Mouse (Mus musculus): ENCODE measurements around the gene Emx2.

The Emx2 gene

DNA sequence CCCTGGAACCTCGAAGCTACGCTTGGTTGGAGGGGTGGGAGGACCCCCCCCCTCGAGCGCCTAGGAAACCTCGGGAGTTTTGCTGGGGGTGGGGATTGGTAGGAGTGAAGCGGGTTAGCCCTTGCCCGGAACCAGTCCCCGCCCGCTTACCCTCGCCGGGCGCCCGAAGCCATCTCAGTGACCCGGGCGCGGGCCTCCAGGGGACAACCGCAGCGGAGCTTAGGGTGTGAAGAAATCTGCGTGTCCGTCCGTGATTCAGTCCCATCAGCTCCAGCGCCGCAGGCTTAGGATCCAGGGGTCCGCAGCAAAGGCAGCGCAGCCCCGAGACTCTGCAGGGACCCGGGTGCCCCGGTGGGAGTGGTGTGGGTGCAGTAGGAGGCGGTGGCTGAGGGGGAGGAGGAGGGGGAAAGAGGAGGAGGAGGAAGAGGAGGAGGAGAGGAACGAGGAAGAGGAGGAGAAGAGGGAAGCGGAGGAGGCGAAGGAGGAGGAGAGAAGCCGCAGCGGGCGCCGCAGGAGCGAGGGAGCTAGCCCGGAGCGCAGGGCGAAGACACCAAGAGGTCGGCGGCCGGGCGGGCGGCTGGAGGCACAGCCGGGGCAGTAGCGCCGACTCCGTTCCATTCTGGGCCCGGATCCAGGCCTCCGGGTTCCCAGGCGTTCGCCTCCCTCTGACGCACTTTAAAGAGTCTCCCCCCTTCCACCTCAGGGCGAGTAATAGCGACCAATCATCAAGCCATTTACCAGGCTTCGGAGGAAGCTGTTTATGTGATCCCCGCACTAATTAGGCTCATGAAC is at the start of gene Emx2:
TSS of gene Emx2 (plus strand) at position 422 of the 792 bp plus-strand sequence.
- peak; percentile 97 for DNase-seq (ENCODE audit: low read depth)

- DNase-seq (ENCODE audit: low read depth), result no peak
Measured at GRCm38 (mm10) chr19:59414128-59414527, 44.0 kb upstream of the Emx2 start.

GRCm38 (mm10) chr19:59418024-59418423 is 40.1 kb upstream of the Emx2 start:
- DNase-seq (ENCODE audit: low read depth), result peak; percentile 98

DNA sequence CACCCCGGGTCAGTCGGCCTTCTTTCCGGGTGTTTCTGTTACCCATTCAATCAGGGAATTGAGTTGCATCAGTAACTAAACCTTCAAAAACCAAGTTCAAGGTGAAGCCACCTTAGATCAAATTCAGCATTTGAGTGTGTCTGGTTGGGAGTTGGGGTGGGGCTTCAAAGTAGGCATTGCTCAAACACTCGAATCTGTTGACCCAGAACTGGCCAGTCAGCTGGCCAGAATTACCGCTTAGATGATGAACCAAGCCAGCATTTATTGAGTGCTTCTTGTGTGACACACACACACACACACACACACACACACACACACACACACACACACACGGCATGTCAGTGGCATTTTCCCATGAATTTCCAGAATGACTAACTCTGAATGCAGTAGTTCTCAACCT is 39.5 kb upstream of the Emx2 start:
- peak; percentile 50 for DNase-seq (ENCODE audit: low read depth)

GRCm38 (mm10) chr19:59422393-59422792 is 35.8 kb upstream of the Emx2 start:
- no peak for DNase-seq (ENCODE audit: low read depth)

DNA sequence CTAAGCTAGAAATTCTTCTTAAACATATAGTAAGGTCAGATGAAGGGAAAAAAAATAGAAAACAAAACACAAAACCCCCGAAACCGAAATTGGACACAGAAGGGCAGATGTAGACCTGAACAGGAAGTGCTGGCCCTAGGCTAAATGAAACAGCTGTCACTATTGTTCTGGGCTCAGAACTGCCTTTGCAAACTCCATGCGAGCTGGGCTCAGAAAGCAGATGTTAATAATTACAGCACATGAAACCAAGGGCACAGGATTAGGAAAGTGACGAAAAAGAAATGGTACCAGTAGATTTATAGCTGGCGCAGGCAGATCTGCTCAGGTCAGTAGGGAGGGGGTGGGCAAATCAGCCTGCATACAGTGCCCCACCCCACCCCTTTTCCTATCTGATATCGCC is 34.5 kb upstream of the Emx2 start:
- DNase-seq (ENCODE audit: low read depth), result peak; percentile 45

DNA sequence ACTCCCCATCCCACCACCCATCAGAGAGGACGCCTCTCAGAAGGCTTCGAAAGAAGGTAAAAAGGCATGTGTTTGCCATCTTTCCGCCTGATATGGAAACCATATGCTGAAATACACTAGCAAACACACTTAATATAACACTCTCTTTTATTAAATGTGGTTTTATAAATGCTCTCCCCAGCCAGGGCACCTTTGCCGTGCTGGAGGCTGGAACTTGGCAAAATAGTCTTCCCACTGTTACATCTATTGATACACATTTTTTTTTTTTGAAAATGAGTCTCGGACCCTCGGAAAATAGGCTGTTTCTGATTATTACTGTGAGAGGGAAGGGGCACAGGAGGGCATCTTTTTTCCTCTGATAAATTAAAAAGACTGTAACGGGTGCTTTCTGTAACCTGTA is 33.2 kb upstream of the Emx2 start:
- DNase-seq (ENCODE audit: low read depth), result no peak

DNA sequence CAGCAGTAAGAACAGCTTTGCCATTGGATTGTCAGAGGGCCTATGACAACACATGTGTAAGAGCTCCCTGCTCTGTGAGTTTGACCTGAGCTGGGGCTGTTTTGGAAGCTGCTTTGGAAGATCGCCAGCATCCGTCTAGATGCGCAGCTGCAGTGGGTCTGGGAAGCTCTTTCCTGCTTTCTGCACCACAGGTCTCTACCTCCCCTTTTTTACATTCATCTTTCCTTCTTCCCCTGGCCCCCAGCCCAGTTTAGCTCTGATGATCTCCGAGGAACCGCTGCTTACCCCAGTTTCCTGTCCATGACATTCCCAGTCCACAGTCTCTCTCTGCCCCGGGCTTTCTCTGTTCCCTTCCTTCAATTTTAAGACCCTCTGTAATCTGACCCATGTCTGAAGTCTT is 25.9 kb upstream of the Emx2 start:
- DNase-seq (ENCODE audit: low read depth), result peak; percentile 36

DNA sequence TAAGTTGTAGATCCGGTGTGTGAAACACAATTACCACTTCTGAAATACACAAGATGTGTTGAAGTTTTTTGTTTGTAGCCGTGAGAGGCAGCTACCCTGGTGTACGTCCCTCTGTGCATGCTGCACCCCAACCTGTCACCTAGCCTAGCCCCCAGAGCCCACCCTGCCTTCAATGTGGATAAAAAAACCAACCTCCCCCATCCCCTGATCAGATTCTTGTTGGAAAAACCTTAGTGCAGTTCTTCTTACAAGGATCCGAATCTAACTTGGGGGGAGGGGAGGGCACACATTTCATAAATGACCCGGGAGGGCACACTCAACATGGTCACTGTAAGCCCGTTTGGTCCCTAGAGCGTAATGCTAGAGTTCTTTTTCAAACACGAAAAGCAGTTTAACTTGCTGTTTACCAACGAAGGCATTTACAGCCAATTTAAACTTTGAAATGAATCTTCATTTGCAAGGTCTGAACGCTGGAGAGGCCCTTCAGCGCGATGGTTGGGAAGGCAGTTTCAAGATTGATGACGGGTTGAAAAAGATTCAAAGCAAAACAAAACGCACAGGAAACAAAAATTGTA is 7.5 kb upstream of the Emx2 start:
- DNase-seq (ENCODE audit: low read depth), result no peak

DNA sequence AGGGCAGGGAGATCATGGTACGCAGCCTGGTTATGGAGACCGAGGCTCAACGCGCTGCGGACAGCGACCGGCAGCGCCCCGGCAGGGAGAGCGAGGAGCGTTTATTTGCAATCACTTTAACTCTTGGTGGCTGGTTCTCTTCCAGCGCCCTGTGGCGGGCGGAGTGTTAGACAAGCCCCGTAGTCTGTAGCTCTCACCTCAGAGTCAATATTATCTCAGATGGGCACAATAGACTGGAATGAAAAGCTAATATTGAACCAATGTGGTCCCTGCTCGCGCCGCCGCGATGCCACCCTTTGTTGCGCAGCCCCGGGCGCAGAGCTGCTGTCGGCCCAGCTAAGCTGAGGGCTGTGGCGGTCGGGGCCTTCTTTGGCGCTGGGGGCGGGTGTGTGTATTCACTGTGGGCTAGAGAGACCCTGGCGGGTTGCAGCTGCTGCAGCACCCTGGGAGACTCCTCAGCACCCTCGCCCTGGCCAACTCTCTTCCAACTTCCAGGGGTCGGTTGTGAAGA is 6.7 kb upstream of the Emx2 start:
- no peak for DNase-seq (ENCODE audit: low read depth)

GRCm38 (mm10) chr19:59452321-59452720 is 5.9 kb upstream of the Emx2 start:
- no peak for DNase-seq (ENCODE audit: low read depth)

GRCm38 (mm10) chr19:59453591-59453990 is 4.6 kb upstream of the Emx2 start:
- DNase-seq (ENCODE audit: low read depth), result no peak

- peak; percentile 79 for DNase-seq (ENCODE audit: low read depth)
Measured at GRCm38 (mm10) chr19:59454196-59454595, 4.0 kb upstream of the Emx2 start.

GRCm38 (mm10) chr19:59455671-59456070 is 2.5 kb upstream of the Emx2 start:
- DNase-seq (ENCODE audit: low read depth), result no peak

GRCm38 (mm10) chr19:59457011-59457945 is 894 bp upstream of the Emx2 start:
- DNase-seq (ENCODE audit: low read depth), result peak; percentile 91

DNA sequence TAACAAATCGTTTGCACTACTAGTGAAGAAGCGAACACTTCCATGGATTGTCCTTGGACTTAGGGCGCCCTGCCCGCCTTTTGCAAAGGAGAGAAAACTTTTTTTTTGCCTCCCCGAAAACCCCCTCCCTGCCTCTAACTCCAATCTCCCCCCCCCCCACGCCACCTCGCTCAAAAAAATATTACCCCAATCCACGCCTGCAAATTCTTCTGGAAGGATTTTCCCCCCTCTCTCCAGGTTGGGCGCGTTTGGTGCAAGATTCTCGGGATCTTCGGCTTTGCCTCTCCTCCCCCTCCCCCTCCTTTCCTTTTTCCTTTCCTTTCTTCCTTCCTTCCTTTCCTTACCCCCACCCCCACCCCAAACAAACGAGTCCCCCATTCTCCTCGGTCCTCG is 567 bp downstream of the Emx2 start:
- no peak for DNase-seq (ENCODE audit: low read depth)

DNA sequence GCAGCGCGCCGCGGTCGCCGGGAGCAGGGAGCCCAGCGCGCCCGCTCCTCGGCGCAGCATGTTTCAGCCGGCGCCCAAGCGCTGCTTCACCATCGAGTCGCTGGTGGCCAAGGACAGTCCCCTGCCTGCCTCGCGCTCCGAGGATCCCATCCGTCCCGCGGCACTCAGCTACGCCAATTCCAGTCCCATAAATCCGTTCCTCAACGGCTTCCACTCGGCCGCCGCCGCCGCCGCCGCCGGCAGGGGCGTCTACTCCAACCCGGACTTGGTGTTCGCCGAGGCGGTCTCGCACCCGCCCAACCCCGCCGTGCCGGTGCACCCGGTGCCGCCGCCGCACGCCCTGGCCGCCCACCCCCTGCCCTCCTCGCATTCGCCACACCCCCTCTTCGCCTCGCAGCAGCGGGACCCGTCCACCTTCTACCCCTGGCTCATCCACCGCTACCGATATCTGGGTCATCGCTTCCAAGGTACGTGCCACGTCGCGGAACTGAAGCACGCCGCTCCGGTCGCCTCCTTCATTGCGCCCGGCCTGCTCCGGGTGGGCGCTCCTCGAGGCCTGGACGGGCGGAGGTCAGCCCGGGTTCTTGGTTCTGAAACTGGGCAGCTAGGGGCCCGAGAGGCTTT is 1.1 kb downstream of the Emx2 start:
- DNase-seq (ENCODE audit: low read depth), result peak; percentile 78

GRCm38 (mm10) chr19:59459811-59460241 is 1.7 kb downstream of the Emx2 start:
- peak; percentile 68 for DNase-seq (ENCODE audit: low read depth)

GRCm38 (mm10) chr19:59460328-59461115 is 2.4 kb downstream of the Emx2 start:
- peak; percentile 40 for DNase-seq (ENCODE audit: low read depth)

GRCm38 (mm10) chr19:59461481-59462421 is 3.6 kb downstream of the Emx2 start:
- DNase-seq (ENCODE audit: low read depth), result peak; percentile 39

Measured in NIH3T3 (cell line).